Mouse (Mus musculus) neural tube, embryonic 14.5 days (tissue): ENCODE measurements around the gene Bbs9. TPM values are rescaled to one million over a fixed set of nuclear protein-coding genes. Genes with fewer than 3 reads are reported as not detected.
"Not testable (repeated sequence)": the region's sequence is repeated elsewhere in the genome, so short reads cannot be mapped to it uniquely, and the experiment has no call there.

ENCODE experiments used
- ATAC-seq: fragments of 200-750 bp; cut with Nextera tagmentation; 2 replicates; pipeline ENCODE4 v1.8.0; 2017; ENCODE audit warnings: low read depth, mild to moderate bottlenecking, moderate TSS enrichment, moderate library complexity
- H3K27ac ChIP-seq: fragments of 300-500 bp; sonication (generic); 2 replicates; pipeline ENCODE4 v1.5.1; 2014; ENCODE audit warnings: low read depth, mild to moderate bottlenecking, control low read depth, low read length, moderate library complexity, mixed read lengths
- H3K27me3 ChIP-seq: fragments of 300-500 bp; sonication (generic); 2 replicates; pipeline ENCODE4 v1.6.1; 2014; ENCODE audit warnings: low read length; ENCODE audit not compliant: control insufficient read depth, insufficient read depth
- H3K36me3 ChIP-seq: fragments of 300-500 bp; sonication (generic); 2 replicates; pipeline ENCODE4 v1.6.1; 2014; ENCODE audit warnings: low read length, mixed read lengths; ENCODE audit not compliant: control insufficient read depth, insufficient read depth
- H3K4me1 ChIP-seq: fragments of 300-500 bp; sonication (generic); 2 replicates; pipeline ENCODE4 v1.6.1; 2014; ENCODE audit warnings: low read length; ENCODE audit not compliant: control insufficient read depth, insufficient read depth
- H3K4me2 ChIP-seq: fragments of 300-500 bp; sonication (generic); 2 replicates; pipeline ENCODE4 v1.6.1; 2014; ENCODE audit warnings: mild to moderate bottlenecking, low read depth, low read length, control low read depth
- H3K4me3 ChIP-seq: fragments of 300-500 bp; sonication (generic); 2 replicates; pipeline ENCODE4 v1.5.1; 2014; ENCODE audit warnings: low read depth, low read length, control low read depth, mixed read lengths
- H3K9ac ChIP-seq: fragments of 300-500 bp; sonication (generic); replicated peaks from 2 replicates; pipeline ENCODE4 v1.6.1; 2014; ENCODE audit warnings: low read depth, mild to moderate bottlenecking, control low read depth, low read length, mixed read lengths
- H3K9me3 ChIP-seq: fragments of 300-500 bp; sonication (generic); 2 replicates; pipeline ENCODE4 v1.6.1; 2016; ENCODE audit warnings: low read length; ENCODE audit not compliant: control insufficient read depth
- WGBS: fragments of 180-500 bp; shearing (Covaris S2); extraction: QIAGEN DNeasy Blood & Tissue Kit; methylation state at CpG from one replicate; pipeline ENCODE4 v1.1.7; 2014; 5-methylcytosine and 5-hydroxymethylcytosine counted together
- polyA plus RNA-seq: library from polyadenylated mRNA; unstranded; fragments of >200 nt; fragmentation: Nextera tagmentation; extraction: Ambion mirVana; gene quantifications from 2 replicates; pipeline ENCODE4 v1.2.1, GENCODE M21; 2014

Bbs9 gene
- polyA plus RNA-seq, 1 experiment from 2014 or later: 19.1 TPM

GRCm38 (mm10) chr9:22713286-22713685, 237.8 kb downstream of the Bbs9 start:
- ATAC-seq, H3K4me3 ChIP-seq, H3K9me3 ChIP-seq, H3K36me3 ChIP-seq, H3K4me2 ChIP-seq, H3K4me1 ChIP-seq, H3K9ac ChIP-seq, H3K27ac ChIP-seq, H3K27me3 ChIP-seq: not testable (repeated sequence)
- WGBS: 38% methylated on average over 4 of the region's 4 CpGs

GRCm38 (mm10) chr9:22717583-22717982, 242.1 kb downstream of the Bbs9 start:
- H3K9ac ChIP-seq: no peak overlapping the region
- H3K9me3 ChIP-seq: no peaks in the 10 kb centered on the region
- no peak for ATAC-seq
- no peak overlapping the region for H3K4me3 ChIP-seq
- H3K27me3 ChIP-seq: no peaks in the 10 kb centered on the region
- no peaks in the 10 kb centered on the region for H3K4me1 ChIP-seq
- H3K4me2 ChIP-seq: no peak overlapping the region
- H3K27ac ChIP-seq: no peak overlapping the region
- H3K36me3 ChIP-seq: no peaks in the 10 kb centered on the region
- 82% methylated on average over 4 of the region's 4 CpGs for WGBS

GRCm38 (mm10) chr9:22718174-22718823, 242.8 kb downstream of the Bbs9 start:
- Histone ChIP-seq H3K9me3 (no peaks in the 10 kb centered on the region), H3K9ac (no peak overlapping the region), H3K4me1 (no peaks in the 10 kb centered on the region), H3K27me3 (no peaks in the 10 kb centered on the region), H3K4me3 (no peak overlapping the region), H3K27ac (no peak overlapping the region), H3K36me3 (no peaks in the 10 kb centered on the region), H3K4me2 (no peak overlapping the region)
- WGBS: 60% methylated on average over 8 of the region's 8 CpGs
- no peak; the same call in 1 of the 2 replicates for ATAC-seq

- H3K4me2 ChIP-seq: no peak overlapping the region
- H3K9ac ChIP-seq: no peak overlapping the region
- H3K27me3 ChIP-seq: no peaks in the 10 kb centered on the region
- no peaks in the 10 kb centered on the region for H3K9me3 ChIP-seq
- WGBS: 70% methylated on average over 1 of the region's 1 CpGs
- H3K4me1 ChIP-seq: no peaks in the 10 kb centered on the region
- H3K4me3 ChIP-seq: no peak overlapping the region
- H3K27ac ChIP-seq: no peak overlapping the region
- no peaks in the 10 kb centered on the region for H3K36me3 ChIP-seq
- ATAC-seq: no peak
Measured at GRCm38 (mm10) chr9:22732646-22733045, 257.1 kb downstream of the Bbs9 start.

- no peak overlapping the region for H3K27ac ChIP-seq
- H3K4me3 ChIP-seq: no peak overlapping the region
- no peaks in the 10 kb centered on the region for H3K36me3 ChIP-seq
- no peaks in the 10 kb centered on the region for H3K27me3 ChIP-seq
- no peak for ATAC-seq
- WGBS: 71% methylated on average over 8 of the region's 8 CpGs
- no peak overlapping the region for H3K4me2 ChIP-seq
- no peak overlapping the region for H3K9ac ChIP-seq
- no peaks in the 10 kb centered on the region for H3K9me3 ChIP-seq
- H3K4me1 ChIP-seq: no peaks in the 10 kb centered on the region
Measured at GRCm38 (mm10) chr9:22734954-22735353, 259.4 kb downstream of the Bbs9 start.

- no peak overlapping the region for H3K4me2 ChIP-seq
- H3K27ac ChIP-seq: no peak overlapping the region
- 29% methylated on average over 8 of the region's 8 CpGs for WGBS
Measured at GRCm38 (mm10) chr9:22735385-22735784, 259.9 kb downstream of the Bbs9 start.

GRCm38 (mm10) chr9:22737893-22738292, 262.4 kb downstream of the Bbs9 start:
- WGBS: 82% methylated on average over 6 of the region's 6 CpGs
- H3K27me3 ChIP-seq: no peaks in the 10 kb centered on the region
- H3K4me1 ChIP-seq: no peaks in the 10 kb centered on the region
- H3K4me2 ChIP-seq: no peak overlapping the region
- H3K27ac ChIP-seq: no peak overlapping the region
- no peak overlapping the region for H3K9ac ChIP-seq
- ATAC-seq: no peak
- no peak overlapping the region for H3K4me3 ChIP-seq
- H3K36me3 ChIP-seq: no peaks in the 10 kb centered on the region
- H3K9me3 ChIP-seq: no peaks in the 10 kb centered on the region

More at GRCm38 (mm10) chr9:22735385-22735784, 259.9 kb downstream of the Bbs9 start:
- Histone ChIP-seq H3K27me3 (no peaks in the 10 kb centered on the region), H3K36me3 (no peaks in the 10 kb centered on the region), H3K9ac (no peak overlapping the region), H3K9me3 (no peaks in the 10 kb centered on the region), H3K4me3 (no peak overlapping the region), H3K4me1 (no peaks in the 10 kb centered on the region)
- ATAC-seq: no peak; the same call in 1 of the 2 replicates

- Histone ChIP-seq H3K4me1 (no peaks in the 10 kb centered on the region), H3K9me3 (no peaks in the 10 kb centered on the region), H3K27ac (no peak overlapping the region), H3K27me3 (no peaks in the 10 kb centered on the region), H3K4me3 (no peak overlapping the region), H3K36me3 (no peaks in the 10 kb centered on the region), H3K4me2 (no peak overlapping the region), H3K9ac (no peak overlapping the region)
- 85% methylated on average over 3 of the region's 3 CpGs for WGBS
- no peak for ATAC-seq
Measured at GRCm38 (mm10) chr9:22738861-22739260, 263.3 kb downstream of the Bbs9 start.

- ATAC-seq: no peak
- H3K27ac ChIP-seq: no peak overlapping the region
- 95% methylated on average over 1 of the region's 1 CpGs for WGBS
- no peaks in the 10 kb centered on the region for H3K27me3 ChIP-seq
- no peak overlapping the region for H3K4me2 ChIP-seq
- no peak overlapping the region for H3K9ac ChIP-seq
- no peaks in the 10 kb centered on the region for H3K9me3 ChIP-seq
- H3K4me1 ChIP-seq: no peaks in the 10 kb centered on the region
- no peak overlapping the region for H3K4me3 ChIP-seq
- no peaks in the 10 kb centered on the region for H3K36me3 ChIP-seq
Measured at GRCm38 (mm10) chr9:22741967-22742366, 266.5 kb downstream of the Bbs9 start.
